Mouse (Mus musculus): ENCODE measurements at regions not wholly inside any gene's neighbourhood (a gene's known extent, or its start where the extent isn't known, plus 50 kb on each side); places are given as distances from the start of the nearest gene placed in this dataset.

DNA sequence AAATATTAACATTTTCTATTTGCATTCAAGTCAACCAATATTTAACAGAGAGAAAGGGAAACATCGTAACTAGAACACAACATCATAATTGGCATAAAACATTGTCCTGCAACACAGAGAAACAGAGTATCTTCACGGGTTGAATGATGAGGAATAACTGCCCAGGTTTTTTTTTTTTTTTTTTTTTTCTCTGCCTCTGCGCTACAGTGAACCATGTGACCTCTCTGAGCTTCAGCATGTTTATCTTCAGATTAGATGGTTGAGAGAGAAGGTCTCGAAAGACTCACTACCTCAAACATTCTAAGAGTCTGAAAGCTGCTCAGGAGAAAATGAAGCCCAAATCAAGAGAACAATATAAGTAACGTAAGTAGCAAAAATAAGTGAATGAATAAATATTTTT is 196.4 kb upstream of the Zpld1 start:
- TF ChIP-seq EP300 (IDR thresholded peaks at IDR 0.05) (no peak), CTCF (IDR thresholded peaks at IDR 0.05) (no peak)
